Mouse (Mus musculus) monocyte, adult 2 months (primary cell): ENCODE measurements around the gene Arl2.
A peak's percentile ranks its signal among the peaks of the same experiment; 100 is the strongest.

Experiments used
- DNase-seq, 2 experiments: peaks; one replicate each; pipeline ENCODE4 v3.0.0; 2022; ENCODE audit warnings: low spot score in 2 of 2, low read depth in 1 of 2

Arl2 gene

GRCm38 (mm10) chr19:6126789-6127580 lies 14.4 kb downstream of the Arl2 start:
- DNase-seq: no peak

GRCm38 (mm10) chr19:6126289-6126688 lies 15.1 kb downstream of the Arl2 start:
- DNase-seq: peak; percentile 33 to 39

GRCm38 (mm10) chr19:6124898-6125297 lies 16.4 kb downstream of the Arl2 start:
- no peak for DNase-seq

- DNase-seq: no peak
These were observed 18.0 kb downstream of the Arl2 start for GRCm38 (mm10) chr19:6123330-6123729.

- DNase-seq: no peak
These were observed 19.6 kb downstream of the Arl2 start for GRCm38 (mm10) chr19:6121761-6122160.

GRCm38 (mm10) chr19:6118677-6119185 lies 22.6 kb downstream of the Arl2 start:
- DNase-seq: no peak

- peak; percentile 53 to 70 for DNase-seq
These were observed 23.2 kb downstream of the Arl2 start, which contains the start of gene Sac3d1 for GRCm38 (mm10) chr19:6117986-6118676. Gene Sac3d1 (minus strand): TSS chr19:6118650.

GRCm38 (mm10) chr19:6117346-6117985 lies 23.9 kb downstream of the Arl2 start:
- DNase-seq: no peak

- DNase-seq: no peak
These were observed 25.1 kb downstream of the Arl2 start for GRCm38 (mm10) chr19:6116113-6116850.

- no peak for DNase-seq
These were observed 28.2 kb downstream of the Arl2 start for GRCm38 (mm10) chr19:6113116-6113515.

- no peak for DNase-seq
These were observed 35.8 kb downstream of the Arl2 start, which contains the start of gene Naaladl1 for GRCm38 (mm10) chr19:6105586-6105985. Gene Naaladl1 (plus strand): TSS chr19:6105782.

GRCm38 (mm10) chr19:6104476-6104875 lies 36.9 kb downstream of the Arl2 start:
- DNase-seq: no peak

- no peak for DNase-seq
These were observed 39.0 kb downstream of the Arl2 start for GRCm38 (mm10) chr19:6102169-6102853.

- no peak for DNase-seq
These were observed 40.2 kb downstream of the Arl2 start for GRCm38 (mm10) chr19:6101186-6101585.

GRCm38 (mm10) chr19:6097847-6098246 lies 43.5 kb downstream of the Arl2 start:
- DNase-seq: no peak

- DNase-seq: no peak
These were observed 47.2 kb downstream of the Arl2 start, which contains the start of gene AC131692.1 for GRCm38 (mm10) chr19:6094119-6094518. Gene AC131692.1 (plus strand): TSS chr19:6094419.

- no peak for DNase-seq
These were observed 52.5 kb downstream of the Arl2 start for GRCm38 (mm10) chr19:6088841-6089240.

- peak in 1 of 2 experiments; percentile 46 for DNase-seq
These were observed 55.9 kb downstream of the Arl2 start for GRCm38 (mm10) chr19:6085417-6085879.

GRCm38 (mm10) chr19:6084478-6085248 lies 56.7 kb downstream of the Arl2 start, which contains the start of the genes Zfpl1 and Cdca5:
Gene Zfpl1 (minus strand): TSS chr19:6084956.
Gene Cdca5 (plus strand): TSS chr19:6084983.
- DNase-seq: peak; percentile 93 to 95
